Mouse (Mus musculus) lung, embryonic 15.5 days (tissue): ENCODE data around the gene Dnajc6. TPM values are rescaled to one million over a fixed set of nuclear protein-coding genes. Genes with fewer than 3 reads are reported as not detected.

Experiments
- ATAC-seq: fragments of 200-750 bp; cut with Nextera tagmentation; 2 replicates; pipeline ENCODE4 v1.8.0; 2017; ENCODE audit warnings: moderate number of reproducible peaks, borderline replicate concordance; ENCODE audit not compliant: low FRiP score, low TSS enrichment; ENCODE audit errors: extremely low read depth
- H3K27ac ChIP-seq: fragments of 300-500 bp; sonication (generic); 2 replicates; pipeline ENCODE4 v1.5.1; 2015; ENCODE audit warnings: moderate library complexity, mild to moderate bottlenecking, inconsistent platforms
- H3K27me3 ChIP-seq: fragments of 300-500 bp; sonication (generic); 2 replicates; pipeline ENCODE4 v1.6.1; 2015; ENCODE audit warnings: inconsistent platforms
- H3K36me3 ChIP-seq: fragments of 300-500 bp; sonication (generic); 2 replicates; pipeline ENCODE4 v1.6.1; 2015; ENCODE audit warnings: inconsistent platforms
- H3K4me1 ChIP-seq: fragments of 300-500 bp; sonication (generic); 2 replicates; pipeline ENCODE4 v1.6.1; 2015; ENCODE audit warnings: inconsistent platforms
- H3K4me2 ChIP-seq: fragments of 300-500 bp; sonication (generic); 2 replicates; pipeline ENCODE4 v1.6.1; 2015; ENCODE audit warnings: inconsistent platforms, mild to moderate bottlenecking, moderate library complexity
- H3K4me3 ChIP-seq: fragments of 300-500 bp; sonication (generic); 2 replicates; pipeline ENCODE4 v1.5.1; 2015; ENCODE audit warnings: mild to moderate bottlenecking, inconsistent platforms
- H3K9ac ChIP-seq: fragments of 300-500 bp; sonication (generic); 2 replicates; pipeline ENCODE4 v1.6.1; 2015; ENCODE audit warnings: inconsistent platforms
- H3K9me3 ChIP-seq: fragments of 300-500 bp; sonication (generic); 2 replicates; pipeline ENCODE4 v1.6.1; 2016; ENCODE audit warnings: inconsistent platforms
- WGBS: fragments of 180-500 bp; shearing (Covaris S2); methylation state at CpG from one replicate; pipeline ENCODE4 v1.1.7; 2015; 5-methylcytosine and 5-hydroxymethylcytosine counted together
- polyA plus RNA-seq: library from polyadenylated mRNA; unstranded; fragments of >200 nt; fragmentation: Nextera tagmentation; extraction: Ambion mirVana; gene quantifications from 2 replicates; pipeline ENCODE4 v1.2.1, GENCODE M21; 2015

The Dnajc6 gene
- polyA plus RNA-seq, 1 experiment from 2014 or later: 0.98 TPM

DNA sequence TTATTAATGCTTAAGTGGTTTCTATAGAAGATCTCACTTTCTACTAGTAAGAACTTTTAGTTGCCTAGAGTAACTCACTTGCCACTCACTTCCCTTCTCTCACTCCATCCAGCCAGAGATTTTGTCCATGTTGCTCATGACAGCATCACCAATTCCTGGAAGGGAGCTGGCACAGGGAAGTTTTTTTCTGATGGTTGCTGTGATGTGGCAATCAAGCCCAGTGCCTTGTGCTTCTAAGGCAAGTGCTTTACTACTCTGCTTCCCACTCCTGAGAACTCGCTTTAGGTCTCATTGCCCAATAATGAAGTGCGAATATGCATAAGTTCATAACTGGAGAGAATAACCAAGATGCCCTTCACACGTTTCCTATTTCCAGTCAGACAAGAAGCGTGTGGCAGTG is 186.2 kb downstream of the Dnajc6 start:
- no peak overlapping the region for H3K27ac ChIP-seq
- no peak overlapping the region for H3K4me2 ChIP-seq
- H3K9ac ChIP-seq: no peak overlapping the region
- ATAC-seq: no peak
- no peaks in the 10 kb centered on the region for H3K9me3 ChIP-seq
- WGBS: 90% methylated on average over 4 of the region's 4 CpGs
- H3K4me1 ChIP-seq: no peaks in the 10 kb centered on the region
- H3K27me3 ChIP-seq: no peaks in the 10 kb centered on the region
- H3K36me3 ChIP-seq: no peaks in the 10 kb centered on the region
- H3K4me3 ChIP-seq: no peak overlapping the region

DNA sequence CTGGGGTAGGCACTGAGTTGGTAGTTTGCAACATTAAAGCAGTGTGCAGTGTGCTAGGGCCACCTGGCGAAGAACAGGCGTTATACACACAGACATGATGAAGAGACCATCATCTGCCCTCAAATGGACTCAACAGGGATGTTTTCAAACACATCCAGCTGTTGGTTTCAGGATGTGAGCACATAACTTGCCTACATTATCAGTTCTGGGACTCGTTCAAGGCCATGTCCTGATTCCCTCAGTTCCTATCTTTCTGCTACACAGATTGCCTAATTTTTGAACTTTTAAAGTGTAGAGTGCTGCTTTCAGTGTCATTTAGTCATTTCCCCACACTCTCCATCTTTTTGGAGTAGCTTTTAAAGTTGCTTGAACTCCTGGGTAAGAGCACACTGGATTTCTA is 186.6 kb downstream of the Dnajc6 start:
- Histone ChIP-seq H3K36me3 (no peaks in the 10 kb centered on the region), H3K9me3 (no peaks in the 10 kb centered on the region), H3K9ac (no peak overlapping the region), H3K4me3 (no peak overlapping the region), H3K4me2 (no peak overlapping the region), H3K27ac (no peak overlapping the region), H3K27me3 (no peaks in the 10 kb centered on the region), H3K4me1 (no peaks in the 10 kb centered on the region)
- no peak for ATAC-seq
- WGBS: 47% methylated on average over 3 of the region's 3 CpGs

DNA sequence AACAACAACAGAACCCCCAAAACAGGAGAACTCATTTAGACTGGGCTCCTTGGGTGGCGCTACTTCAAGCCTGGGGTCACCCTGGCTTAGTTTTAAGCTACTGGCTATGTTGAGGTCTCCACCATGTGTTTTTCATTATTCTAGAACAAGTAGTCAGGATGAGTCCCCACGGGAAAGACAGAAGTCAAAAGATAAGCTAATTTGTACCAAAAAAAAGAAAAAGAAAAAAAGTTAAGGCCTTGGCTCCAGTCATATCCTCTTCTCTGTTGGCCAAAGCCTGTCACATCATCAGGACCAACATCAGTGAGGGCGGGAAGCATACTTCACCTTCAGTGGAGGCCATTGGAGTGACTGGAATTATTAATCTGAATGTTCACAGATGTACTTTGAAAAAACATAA is 188.4 kb downstream of the Dnajc6 start:
- Histone ChIP-seq H3K36me3 (no peaks in the 10 kb centered on the region), H3K4me1 (no peaks in the 10 kb centered on the region), H3K9me3 (no peaks in the 10 kb centered on the region), H3K4me3 (no peak overlapping the region), H3K9ac (no peak overlapping the region), H3K27ac (no peak overlapping the region), H3K4me2 (no peak overlapping the region), H3K27me3 (no peaks in the 10 kb centered on the region)
- ATAC-seq: no peak
- 72% methylated on average over 3 of the region's 3 CpGs for WGBS

DNA sequence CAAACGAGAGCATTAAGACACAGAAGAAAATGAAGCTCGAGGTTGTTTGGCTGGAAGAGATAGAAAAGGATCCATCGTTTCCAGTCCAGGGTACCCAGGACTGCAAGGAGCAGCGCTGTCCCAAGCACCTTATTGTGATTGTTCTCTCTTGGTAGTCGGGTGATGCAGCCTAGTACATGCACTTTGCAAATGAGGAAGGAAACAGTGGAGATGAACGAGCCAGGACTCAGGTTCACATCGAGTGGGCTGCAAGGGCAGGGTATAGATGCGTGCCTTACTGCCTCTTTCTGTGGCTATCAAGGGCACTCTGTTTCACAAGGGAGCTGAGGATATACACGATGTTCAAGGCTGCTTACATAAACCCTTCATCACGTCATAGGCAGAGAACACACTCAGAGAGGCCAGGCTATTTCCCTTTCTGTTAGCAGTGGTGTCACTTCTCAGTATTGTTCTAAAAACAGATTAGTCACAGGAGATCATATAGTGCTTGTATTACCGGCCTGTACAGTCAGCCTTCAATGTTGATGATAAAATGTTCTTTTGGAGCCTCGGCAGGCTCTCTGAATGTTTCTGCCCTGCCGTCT is 189.9 kb downstream of the Dnajc6 start:
- no peak overlapping the region for H3K9ac ChIP-seq
- WGBS: 60% methylated on average over 13 of the region's 13 CpGs
- no peak; the same call in 1 of the 2 replicates for ATAC-seq

DNA sequence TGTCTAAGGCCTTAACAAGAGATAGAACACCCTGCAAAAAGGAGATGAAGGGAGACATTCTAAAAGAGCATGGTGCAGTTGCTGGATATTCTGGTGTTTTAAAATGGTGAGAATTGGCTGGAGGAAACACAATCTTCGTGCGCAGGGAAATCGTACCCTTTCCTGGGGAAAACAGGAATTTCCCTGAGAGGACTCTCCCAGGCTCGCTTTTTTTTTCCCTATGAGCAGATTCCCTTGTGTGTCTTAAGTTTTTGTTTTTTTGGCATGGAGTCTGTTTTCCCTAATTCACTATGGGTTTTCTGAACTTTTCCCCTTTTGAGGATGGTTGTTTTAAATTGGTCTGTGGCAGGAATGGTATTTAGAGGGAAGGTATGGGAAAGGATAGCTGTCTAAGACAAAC is 192.8 kb downstream of the Dnajc6 start:
- Histone ChIP-seq H3K4me3 (no peak overlapping the region), H3K4me1 (0 out of 2 replicates have a peak, but pooled peaks cover 4% of the 10 kb centered on the region), H3K27ac (no peak overlapping the region), H3K27me3 (no peaks in the 10 kb centered on the region), H3K9ac (no peak overlapping the region), H3K36me3 (no peaks in the 10 kb centered on the region), H3K9me3 (no peaks in the 10 kb centered on the region), H3K4me2 (no peak overlapping the region)
- WGBS: 85% methylated on average over 4 of the region's 4 CpGs
- no peak for ATAC-seq

More for the DNA sequence above, 189.9 kb downstream of the Dnajc6 start:
- no peaks in the 10 kb centered on the region for H3K9me3 ChIP-seq
- no peak overlapping the region for H3K27ac ChIP-seq
- no peaks in the 10 kb centered on the region for H3K4me1 ChIP-seq
- no peak overlapping the region for H3K4me3 ChIP-seq
- H3K27me3 ChIP-seq: no peaks in the 10 kb centered on the region
- no peaks in the 10 kb centered on the region for H3K36me3 ChIP-seq
- no peak overlapping the region for H3K4me2 ChIP-seq

DNA sequence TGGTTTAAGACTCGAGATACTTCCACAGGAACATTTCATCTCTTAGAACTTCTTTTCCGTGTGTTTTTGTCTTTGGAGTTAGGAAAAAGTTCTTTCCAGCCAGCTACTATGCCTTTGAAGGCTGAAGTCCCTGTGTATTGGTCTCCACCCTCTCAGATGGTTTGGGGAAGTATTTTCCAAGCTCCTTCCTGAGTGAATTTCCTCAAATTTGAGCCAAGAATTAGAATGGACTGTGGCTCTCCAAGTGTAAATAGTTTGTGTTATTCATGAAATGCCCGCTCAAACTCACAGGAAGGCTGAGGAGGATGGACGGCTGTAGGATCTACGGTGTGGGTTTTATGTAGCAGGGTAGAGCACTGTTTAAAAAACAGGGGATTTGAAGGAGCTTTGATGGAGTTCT is 193.2 kb downstream of the Dnajc6 start:
- no peak overlapping the region for H3K27ac ChIP-seq

More for the DNA sequence above, 193.2 kb downstream of the Dnajc6 start:
- Histone ChIP-seq H3K9ac (no peak overlapping the region), H3K9me3 (no peaks in the 10 kb centered on the region), H3K36me3 (no peaks in the 10 kb centered on the region), H3K4me3 (no peak overlapping the region), H3K4me1 (0 out of 2 replicates have a peak, but pooled peaks cover 6% of the 10 kb centered on the region), H3K27me3 (no peaks in the 10 kb centered on the region), H3K4me2 (no peak overlapping the region)
- ATAC-seq: no peak
- 58% methylated on average over 5 of the region's 5 CpGs for WGBS

Other genes starting within 250 kb of the Dnajc6 start
- gene Jak1, start 231.4 kb upstream of the Dnajc6 start, polyA plus RNA-seq: 75.1 and 84.6 TPM in 2 replicates
- 20.6 and 21.5 TPM in 2 replicates for gene Ak4, start 77.4 kb upstream of the Dnajc6 start, polyA plus RNA-seq
- 93.6 and 96.1 TPM in 2 replicates for gene Leprot, start 151.1 kb downstream of the Dnajc6 start, polyA plus RNA-seq
- 7.8 and 7.9 TPM in 2 replicates for gene Lepr, start 220.8 kb downstream of the Dnajc6 start, polyA plus RNA-seq